Mouse (Mus musculus) testis, postnatal 10 days (tissue): Measurements from ENCODE around the gene Gtpbp6.
"Not testable (repeated sequence)": the region's sequence is repeated elsewhere in the genome, so short reads cannot be mapped to it uniquely, and the experiment has no call there.

Source experiments
- DNase-seq: peaks from one replicate; pipeline ENCODE4 v3.0.0; 2021; ENCODE audit warnings: low spot score

The Gtpbp6 gene

DNA sequence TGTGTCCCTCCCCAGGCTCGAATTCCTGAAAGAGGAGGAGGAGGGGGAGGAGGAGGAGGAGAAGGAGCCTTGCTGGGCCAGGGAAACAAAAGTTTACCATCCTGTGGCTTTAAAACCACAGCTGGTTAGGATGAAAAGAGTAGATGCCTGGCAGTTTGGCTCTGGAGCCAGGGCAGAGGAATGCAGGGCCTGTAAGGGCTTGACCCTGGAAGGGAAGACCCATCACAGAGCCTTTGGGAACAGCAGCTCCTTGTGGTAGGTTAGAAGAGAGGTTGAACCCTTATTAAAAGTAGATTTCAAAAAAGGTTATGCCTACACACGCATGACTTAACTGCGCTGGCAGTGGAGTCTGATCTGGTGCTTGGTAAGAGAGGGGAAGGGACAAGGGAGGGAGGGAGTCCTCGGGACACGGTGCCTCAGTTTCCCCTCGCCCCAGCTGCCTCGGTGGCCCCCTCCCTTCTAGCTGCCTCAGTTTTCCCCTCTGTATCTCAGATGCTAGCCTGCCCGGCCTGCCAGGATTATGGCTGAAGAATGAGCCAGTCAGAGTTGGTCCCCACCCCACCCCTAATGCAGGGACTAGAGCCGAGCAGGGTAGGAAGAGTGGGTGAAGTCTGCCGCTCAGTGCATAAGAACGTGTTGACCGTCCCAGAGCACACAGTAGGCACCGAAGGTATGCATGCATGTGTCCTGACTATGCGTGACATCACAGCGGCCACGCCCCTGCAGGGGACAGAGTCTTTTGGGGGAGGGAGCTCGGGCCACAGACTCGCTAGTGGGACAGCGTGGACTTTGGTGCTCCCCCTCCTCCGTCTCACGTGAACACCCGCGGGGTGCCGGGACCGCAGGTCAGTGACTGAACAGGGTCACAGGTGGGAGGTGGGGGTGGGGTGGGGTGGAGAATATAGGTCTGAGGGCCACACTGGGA is 8.1 kb downstream of the Gtpbp6 start, which contains the start of gene Plcxd1:
Gene Plcxd1 (plus strand): TSS at position 314 of the 925 bp plus-strand sequence.
- DNase-seq = peak; percentile 54

GRCm38 (mm10) chr5:110098991-110099477 is 9.0 kb downstream of the Gtpbp6 start:
- no peak for DNase-seq

- DNase-seq = no peak
These were observed 13.2 kb downstream of the Gtpbp6 start for GRCm38 (mm10) chr5:110094847-110095213.

DNA sequence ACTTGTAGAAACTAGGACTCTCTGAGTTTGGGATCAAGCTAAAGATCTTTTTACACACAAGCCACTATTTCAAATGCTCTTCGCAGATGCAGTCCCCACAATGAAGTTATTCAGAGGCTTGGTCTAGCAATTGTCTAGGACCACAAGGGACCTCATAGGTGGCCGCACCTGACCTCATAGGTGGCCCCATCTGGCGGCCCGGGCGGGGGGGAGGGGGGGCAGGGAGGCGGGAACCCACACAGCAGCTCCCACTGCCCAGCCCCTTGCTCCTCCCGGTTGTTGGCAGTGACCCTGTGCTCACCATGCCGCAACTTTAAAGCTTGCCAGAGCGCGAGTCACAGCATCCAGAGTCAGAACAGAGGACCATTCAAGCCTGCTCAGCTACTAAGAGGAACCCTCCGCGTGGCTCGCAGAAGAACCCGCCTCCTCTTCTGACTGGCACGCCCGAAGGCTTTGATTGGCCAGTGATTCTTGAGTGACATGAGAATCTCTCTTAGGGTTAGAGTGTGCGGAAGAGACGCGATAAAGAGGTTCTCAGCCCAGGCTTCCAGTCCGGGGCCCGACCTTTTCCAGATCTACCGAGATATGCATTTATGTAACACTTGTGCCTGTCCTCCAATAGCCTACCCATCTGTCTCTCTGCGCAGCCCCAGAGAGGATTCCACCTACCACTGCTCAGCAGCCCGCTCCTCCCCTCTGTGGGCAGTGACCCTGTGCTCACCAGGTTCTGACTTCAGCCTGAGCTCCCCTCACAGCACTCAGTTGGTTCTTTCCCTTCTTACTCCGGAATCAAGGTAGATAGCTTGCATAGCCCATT is 13.8 kb downstream of the Gtpbp6 start, which contains the start of gene Gm35315:
Gene Gm35315 (minus strand): TSS at position 391 of the 817 bp plus-strand sequence.
- DNase-seq = peak; percentile 79

DNA sequence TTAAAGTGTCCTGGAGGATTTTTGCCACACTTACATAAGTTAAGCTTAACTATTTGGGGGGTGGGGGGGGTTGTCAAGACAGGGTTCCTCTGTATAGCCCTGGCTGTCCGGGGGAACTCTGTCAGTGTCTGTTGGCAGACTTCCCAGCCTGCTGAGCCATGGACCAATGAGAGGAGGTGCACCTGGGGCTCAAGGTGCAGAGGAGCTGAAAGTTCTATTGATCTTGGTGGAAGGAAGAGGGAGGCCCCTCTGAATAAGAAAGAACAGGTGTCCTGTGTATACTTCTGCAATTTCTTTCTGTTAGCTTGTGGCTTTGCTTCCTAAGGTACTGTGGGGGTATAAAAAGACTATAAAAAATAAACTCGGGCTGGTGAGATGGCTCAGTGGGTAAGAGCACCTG is 16.5 kb downstream of the Gtpbp6 start:
- no peak for DNase-seq

DNA sequence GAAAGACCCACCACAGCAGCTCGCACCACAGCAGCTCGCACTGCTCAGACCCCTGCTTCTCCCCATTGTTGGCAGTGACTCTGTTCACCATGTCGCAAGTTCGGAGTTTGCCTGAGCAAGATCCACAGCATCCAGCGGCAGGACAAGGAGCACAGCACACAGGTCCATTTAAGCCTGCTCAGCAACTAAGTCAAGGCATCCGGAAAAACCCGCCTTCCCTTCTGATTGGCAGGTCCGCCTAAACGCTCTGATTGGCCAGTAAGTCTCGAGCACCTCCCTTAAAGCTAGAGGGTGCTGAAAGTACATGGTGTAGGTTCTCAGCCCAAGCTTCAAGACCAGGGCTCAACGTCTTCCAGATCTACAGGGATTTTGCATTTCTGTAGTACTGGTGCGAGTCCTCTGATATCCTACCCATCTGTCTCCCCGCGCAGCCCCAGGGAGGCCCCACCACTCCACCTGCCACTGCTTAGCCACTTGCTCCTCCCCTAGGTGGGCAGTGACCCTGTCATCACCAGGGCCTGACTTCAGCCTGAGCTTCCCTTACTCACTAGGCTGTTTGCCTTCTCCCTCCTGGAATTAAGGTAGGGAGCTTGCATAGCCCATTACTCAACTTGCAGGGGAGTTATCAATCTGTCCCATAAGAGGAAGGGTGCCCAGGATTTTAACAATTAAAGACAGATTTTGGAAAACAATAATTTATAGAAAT is 21.7 kb downstream of the Gtpbp6 start:
- DNase-seq = no peak

- no peak for DNase-seq
These were observed 25.0 kb downstream of the Gtpbp6 start for GRCm38 (mm10) chr5:110082961-110083360.

DNA sequence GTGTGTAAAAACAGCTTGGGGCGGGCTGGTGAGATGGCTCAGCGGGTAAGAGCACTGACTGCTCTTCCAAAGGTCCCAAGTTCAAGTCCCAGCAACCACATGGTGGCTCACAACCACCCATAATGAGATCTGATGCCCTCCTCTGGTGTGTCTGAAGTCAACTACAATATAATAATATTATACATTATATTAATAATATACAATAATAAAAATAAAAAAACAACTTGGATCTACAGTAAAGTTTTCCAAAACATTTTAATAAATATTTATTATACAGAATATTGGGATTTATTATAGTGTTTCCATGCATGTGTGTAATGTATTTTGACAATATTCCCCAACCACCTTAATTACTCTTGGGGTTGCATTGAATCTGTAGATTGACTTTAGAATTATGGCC is 35.6 kb downstream of the Gtpbp6 start, which contains the start of gene Gm17655:
Gene Gm17655 (minus strand): TSS at position 101 of the 400 bp plus-strand sequence.
- not testable (repeated sequence) for DNase-seq

DNA sequence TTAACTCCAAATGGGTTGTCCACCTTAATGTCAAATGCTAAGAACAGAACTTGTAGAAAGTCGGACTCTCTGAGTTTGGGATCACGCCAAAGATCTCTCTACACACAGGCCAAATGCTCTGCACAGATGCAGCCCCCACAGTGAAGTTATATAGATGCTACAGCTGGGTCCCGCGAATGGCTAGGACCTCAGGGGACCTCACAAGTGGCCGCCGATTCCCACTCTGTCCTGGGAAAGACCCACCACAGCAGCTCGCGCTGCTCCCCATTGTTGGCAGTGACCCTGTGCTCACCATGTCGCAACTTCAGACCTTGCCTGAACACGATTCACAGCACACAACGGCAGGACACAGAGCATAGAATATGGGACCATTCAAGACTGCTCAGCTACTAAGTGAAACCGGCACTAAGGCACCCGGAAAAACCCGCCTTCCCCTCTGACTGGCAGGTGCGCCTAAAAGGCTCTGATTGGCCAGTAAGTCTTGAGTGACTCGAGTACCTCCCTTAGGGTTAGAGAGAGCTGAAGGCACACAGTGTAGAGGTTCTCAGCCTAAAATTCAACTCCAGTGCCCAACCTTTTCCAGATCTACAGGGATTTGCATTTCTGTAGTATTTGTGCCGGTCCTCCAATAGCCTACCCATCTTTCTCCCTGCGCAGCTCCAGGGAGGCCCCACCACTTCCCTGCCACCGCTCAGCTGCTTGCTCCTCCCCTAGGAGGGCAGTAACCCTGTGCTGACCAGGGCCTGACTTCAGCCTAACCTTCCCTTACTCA is 50.2 kb downstream of the Gtpbp6 start:
- peak; percentile 85 for DNase-seq
